Mouse (Mus musculus) kidney, postnatal 0 days (tissue): ENCODE data around the gene Pfkm. TPM values are rescaled to one million over a fixed set of nuclear protein-coding genes. Genes with fewer than 3 reads are reported as not detected.

Source experiments
- ATAC-seq: fragments of 200-750 bp; cut with Nextera tagmentation; replicated peaks from 2 replicates; pipeline ENCODE4 v1.8.0; 2017; ENCODE audit warnings: low read depth, moderate number of reproducible peaks, moderate TSS enrichment, moderate library complexity; ENCODE audit not compliant: low FRiP score
- DNase-seq: peaks from one replicate; pipeline ENCODE4 v3.0.0-alpha.2; 2016; ENCODE audit warnings: low spot score
- H3K27ac ChIP-seq: fragments of 300-500 bp; sonication (generic); 2 replicates; pipeline ENCODE4 v1.5.1; 2014; ENCODE audit warnings: mild to moderate bottlenecking
- H3K27me3 ChIP-seq: fragments of 300-500 bp; sonication (generic); 2 replicates; pipeline ENCODE4 v1.6.1; 2014; ENCODE audit warnings: low read length, mixed read lengths; ENCODE audit not compliant: insufficient read depth
- H3K36me3 ChIP-seq: fragments of 300-500 bp; sonication (generic); 2 replicates; pipeline ENCODE4 v1.6.1; 2014; ENCODE audit warnings: low read length, mixed read lengths; ENCODE audit not compliant: insufficient read depth
- H3K4me1 ChIP-seq: fragments of 300-500 bp; sonication (generic); replicated peaks from 2 replicates; pipeline ENCODE4 v1.6.1; 2014; ENCODE audit warnings: antibody characterized with exemption, low read length, mixed read lengths; ENCODE audit not compliant: insufficient read depth
- H3K4me2 ChIP-seq: fragments of 300-500 bp; sonication (generic); 2 replicates; pipeline ENCODE4 v1.6.1; 2014; ENCODE audit warnings: mild to moderate bottlenecking, low read length, moderate library complexity, mixed read lengths
- H3K4me3 ChIP-seq: fragments of 300-500 bp; sonication (generic); replicated peaks from 2 replicates; pipeline ENCODE4 v1.5.1; 2014; ENCODE audit warnings: low read depth, low read length
- H3K9ac ChIP-seq: fragments of 300-500 bp; sonication (generic); 2 replicates; pipeline ENCODE4 v1.6.1; 2014; ENCODE audit warnings: low read depth, low read length
- H3K9me3 ChIP-seq: fragments of 300-500 bp; sonication (generic); replicated peaks from 2 replicates; pipeline ENCODE4 v1.6.1; 2016; ENCODE audit warnings: low read length, inconsistent platforms, mixed read lengths
- CTCF ChIP-seq: IDR thresholded peaks from 2 replicates; pipeline ENCODE4 v1.5.1; 2016; ENCODE audit warnings: antibody characterized with exemption, low read depth, mild to moderate bottlenecking, moderate library complexity
- WGBS: fragments of 180-500 bp; shearing (Covaris S2); extraction: QIAGEN DNeasy Blood & Tissue Kit; methylation state at CpG from one replicate; pipeline ENCODE4 v1.1.7; 2014; 5-methylcytosine and 5-hydroxymethylcytosine counted together
- polyA plus RNA-seq: library from polyadenylated mRNA; unstranded; fragments of >200 nt; fragmentation: Nextera tagmentation; extraction: Ambion mirVana; gene quantifications from 2 replicates; pipeline ENCODE4 v1.2.1, GENCODE M21; 2015

Pfkm gene
- polyA plus RNA-seq, 1 experiment from 2014 or later = 34.2 TPM

GRCm38 (mm10) chr15:98161026-98161805, 68.8 kb downstream of the Pfkm start:
- 60% methylated on average over 19 of the region's 19 CpGs for WGBS
- no peak overlapping the region for H3K27ac ChIP-seq
- no peaks in the 10 kb centered on the region for H3K9me3 ChIP-seq
- no peak overlapping the region for H3K4me2 ChIP-seq
- no peak for TF ChIP-seq CTCF
- ATAC-seq (no peak), DNase-seq (no peak)
- no peak overlapping the region for H3K9ac ChIP-seq
- 0 out of 2 replicates have a peak, but pooled peaks cover under 1% of the 10 kb centered on the region for H3K27me3 ChIP-seq
- no peak overlapping the region for H3K4me3 ChIP-seq
- H3K4me1 ChIP-seq = no peaks in the 10 kb centered on the region
- H3K36me3 ChIP-seq = no peaks in the 10 kb centered on the region

- no peak for ATAC-seq
- H3K36me3 ChIP-seq = no peaks in the 10 kb centered on the region
Measured at GRCm38 (mm10) chr15:98162561-98162960, 70.2 kb downstream of the Pfkm start.

GRCm38 (mm10) chr15:98165525-98165924, 73.1 kb downstream of the Pfkm start, which contains the start of gene Asb8:
TSS of gene Asb8 (minus strand) at chr15:98165625.
- H3K36me3 ChIP-seq = no peaks in the 10 kb centered on the region
- no peak for ATAC-seq
- H3K4me2 ChIP-seq = no peak within 1 kb of the TSS
- H3K4me3 ChIP-seq = no peak within 1 kb of the TSS
- peaks cover 29% of the 10 kb centered on the region for H3K27me3 ChIP-seq
- H3K4me1 ChIP-seq = 0 out of 2 replicates have a peak, but pooled peaks cover 6% of the 10 kb centered on the region
- WGBS = 84% methylated on average over 5 of the region's 5 CpGs
- H3K27ac ChIP-seq = no peak within 1 kb of the TSS
- H3K9me3 ChIP-seq = no peaks in the 10 kb centered on the region
- no peak for TF ChIP-seq CTCF
- DNase-seq = no peak
- H3K9ac ChIP-seq = no peak within 1 kb of the TSS

More at GRCm38 (mm10) chr15:98162561-98162960, 70.2 kb downstream of the Pfkm start:
- Histone ChIP-seq H3K4me1 (no peaks in the 10 kb centered on the region), H3K27ac (no peak overlapping the region), H3K4me2 (no peak overlapping the region), H3K9me3 (no peaks in the 10 kb centered on the region), H3K27me3 (peaks cover 12% of the 10 kb centered on the region; the same call in 1 of the 2 replicates), H3K9ac (no peak overlapping the region), H3K4me3 (no peak overlapping the region)
- no peak for TF ChIP-seq CTCF
- WGBS = 44% methylated on average over 4 of the region's 4 CpGs
- DNase-seq = no peak

- Histone ChIP-seq H3K27me3 (peaks cover 29% of the 10 kb centered on the region), H3K4me3 (peak within 1 kb of the TSS; percentile 33), H3K27ac (no peak within 1 kb of the TSS), H3K4me1 (0 out of 2 replicates have a peak, but pooled peaks cover 6% of the 10 kb centered on the region), H3K9me3 (no peaks in the 10 kb centered on the region), H3K36me3 (no peaks in the 10 kb centered on the region), H3K4me2 (peak within 1 kb of the TSS; percentile 56), H3K9ac (no peak within 1 kb of the TSS)
- DNase-seq = no peak
- no peak for TF ChIP-seq CTCF
- peak; percentile 26; the same call in 1 of the 2 replicates for ATAC-seq
- WGBS = 2% methylated on average over 15 of the region's 18 CpGs
Measured at GRCm38 (mm10) chr15:98166963-98167644, 74.7 kb downstream of the Pfkm start, which contains the start of gene Ccdc184. TSS of gene Ccdc184 (plus strand) at chr15:98167158.

GRCm38 (mm10) chr15:98167645-98168621, 75.5 kb downstream of the Pfkm start:
- peak overlapping the region; percentile 56 for H3K4me2 ChIP-seq
- H3K36me3 ChIP-seq = no peaks in the 10 kb centered on the region
- H3K4me1 ChIP-seq = 0 out of 2 replicates have a peak, but pooled peaks cover 6% of the 10 kb centered on the region
- H3K9me3 ChIP-seq = no peaks in the 10 kb centered on the region
- H3K4me3 ChIP-seq = peak overlapping the region; percentile 33
- DNase-seq (peak; percentile 92), ATAC-seq (peak; percentile 75)
- TF ChIP-seq CTCF = no peak
- H3K9ac ChIP-seq = no peak overlapping the region
- WGBS = 1% methylated on average over 69 of the region's 69 CpGs
- peaks cover 29% of the 10 kb centered on the region for H3K27me3 ChIP-seq
- H3K27ac ChIP-seq = no peak overlapping the region
